Mouse (Mus musculus) gastrocnemius, adult 18-20 months (tissue): ENCODE data around the gene Cabp4. TPM values are rescaled to one million over a fixed set of nuclear protein-coding genes. Genes with fewer than 3 reads are reported as not detected.
"Not testable (repeated sequence)": the region's sequence is repeated elsewhere in the genome, so short reads cannot be mapped to it uniquely, and the experiment has no call there.

Experiments
- DNase-seq: peaks from one replicate; pipeline ENCODE4 v3.0.0; 2021; ENCODE audit warnings: low spot score
- total RNA-seq, 2 experiments: library from RNA; stranded (reverse); gene quantifications; 2 replicates each; pipeline ENCODE4 v1.2.3; 2021

The Cabp4 gene
- total RNA-seq, 2 experiments from 2014 or later: not detected

DNA sequence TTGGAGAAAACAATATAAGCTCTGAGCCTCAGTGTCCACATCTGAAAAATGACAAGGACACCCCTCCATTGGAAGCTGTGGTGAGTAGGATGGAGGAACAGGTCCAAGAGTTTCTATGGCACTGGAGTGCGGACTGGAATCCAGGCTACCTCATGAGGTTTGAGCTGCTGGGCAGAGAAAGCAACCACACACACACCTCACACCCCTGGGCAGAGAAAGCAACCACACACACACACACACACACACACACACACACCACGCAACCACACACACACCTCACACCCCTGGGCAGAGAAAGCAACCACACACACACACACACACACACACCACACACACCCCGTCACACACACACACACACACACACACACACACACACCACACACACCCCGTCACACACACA, 18.6 kb downstream of the Cabp4 start:
- DNase-seq: not testable (repeated sequence)

DNA sequence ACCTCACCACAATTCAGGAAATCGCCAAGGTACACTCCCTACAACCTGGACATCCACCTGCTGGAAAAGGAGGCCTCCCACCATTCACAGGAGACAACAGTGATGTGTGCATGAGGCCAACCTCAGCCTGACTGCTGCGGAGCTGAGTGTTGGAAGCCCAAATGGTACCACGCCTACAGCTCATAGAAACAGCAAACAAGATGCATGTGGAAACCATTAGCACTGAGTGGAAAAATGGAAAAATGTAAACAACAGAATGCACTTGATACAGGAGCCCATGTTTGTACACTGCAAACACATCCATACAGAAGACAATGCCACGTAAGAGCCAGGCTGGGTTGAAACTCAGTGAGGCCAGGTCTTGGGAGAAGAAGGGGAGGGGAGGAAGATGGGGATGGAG, 19.4 kb downstream of the Cabp4 start:
- no peak for DNase-seq

DNA sequence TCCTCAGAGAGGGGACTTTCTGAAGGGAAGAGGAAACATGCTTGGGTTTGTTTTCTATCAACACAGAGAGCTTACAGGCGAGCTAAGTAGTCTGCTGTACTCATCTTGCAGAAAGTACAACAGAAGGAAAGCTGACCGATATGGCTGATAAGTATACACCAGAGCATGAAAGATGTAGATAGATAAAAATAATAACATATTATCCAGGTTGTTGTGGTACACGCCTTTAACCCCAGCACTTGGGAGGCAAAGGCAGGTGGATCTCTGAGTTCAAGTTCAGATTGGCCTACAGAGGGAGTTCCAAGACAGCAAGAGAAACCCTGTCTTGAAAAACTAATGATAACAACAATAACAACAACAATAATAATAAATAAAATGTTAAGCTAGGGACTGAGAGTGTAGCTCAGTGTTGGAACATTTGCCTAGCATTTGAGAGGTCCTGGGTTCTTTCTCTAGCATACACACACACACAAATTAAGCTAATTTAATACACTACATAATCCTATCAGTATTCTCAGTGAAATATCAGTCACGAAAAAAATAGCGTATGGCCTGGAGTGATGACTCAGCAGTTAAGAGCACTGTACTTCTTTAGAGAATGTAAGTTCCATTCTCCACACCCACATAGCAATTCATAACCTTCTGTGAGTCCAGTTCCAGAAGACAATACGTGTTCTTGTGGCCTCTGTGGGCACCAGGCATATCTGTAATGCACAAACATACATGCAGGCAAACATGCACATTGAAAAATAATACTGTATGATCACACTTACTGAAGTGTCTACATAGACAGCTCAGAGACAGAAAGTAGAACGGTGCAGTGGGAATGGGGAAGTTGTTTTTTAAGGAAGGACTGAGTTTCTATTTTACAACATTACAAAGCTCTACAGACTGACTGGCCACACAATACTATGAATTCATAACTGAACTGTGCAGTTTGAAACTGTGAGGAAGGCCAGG, 21.1 kb downstream of the Cabp4 start:
- DNase-seq: no peak

DNA sequence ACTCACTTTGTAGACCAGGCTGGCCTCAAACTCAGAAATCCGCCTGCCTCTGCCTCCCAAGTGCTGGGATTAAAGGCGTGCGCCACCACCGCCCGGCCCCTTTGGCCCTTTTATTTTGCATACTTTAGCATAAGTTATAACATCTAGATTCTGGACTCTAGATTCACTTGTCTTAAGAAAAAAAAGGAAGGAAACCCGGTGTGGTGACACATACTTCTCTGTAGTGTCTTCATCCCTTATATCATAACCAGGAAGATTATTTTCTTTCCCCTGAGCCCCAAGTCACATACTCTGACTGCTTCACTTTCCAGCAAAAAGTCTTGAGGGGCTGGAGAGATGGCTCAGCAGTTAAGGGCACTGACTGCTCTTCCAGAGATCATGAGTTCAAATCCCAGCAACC, 21.9 kb downstream of the Cabp4 start:
- not testable (repeated sequence) for DNase-seq

DNA sequence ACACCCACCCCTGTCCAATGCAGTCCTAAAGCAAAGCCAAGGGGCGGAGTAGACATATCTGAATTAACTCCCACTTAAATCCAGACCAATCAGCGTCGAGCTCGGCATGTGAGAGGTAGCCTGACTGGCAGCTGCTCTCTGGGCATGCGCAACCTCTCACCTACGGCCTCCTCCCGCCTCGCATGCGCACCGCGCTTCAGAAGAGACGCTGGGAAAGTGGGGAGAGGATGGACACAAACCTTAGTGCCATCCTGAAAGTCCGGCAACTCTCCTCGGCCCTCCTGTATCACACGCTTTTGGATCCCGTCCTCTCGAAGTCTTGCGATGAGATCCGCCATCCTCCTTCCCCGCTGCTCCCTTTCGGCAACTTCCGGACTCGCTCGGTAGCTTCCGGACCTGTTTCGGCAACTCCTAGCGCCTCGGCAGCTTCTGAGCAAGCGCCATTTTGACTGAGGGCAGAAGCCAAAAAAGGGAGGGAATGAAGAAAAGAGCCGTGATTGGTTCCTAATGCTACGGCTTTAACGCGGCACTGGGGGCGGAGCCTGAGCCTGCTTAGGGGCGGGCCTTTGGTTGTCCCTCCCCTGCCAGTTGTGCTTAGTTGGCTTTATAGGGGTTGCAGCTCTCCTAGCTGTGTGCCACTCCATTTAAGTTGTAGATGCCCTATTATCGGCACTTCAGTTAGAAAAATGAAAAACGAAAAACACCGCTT, 22.6 kb downstream of the Cabp4 start:
- peak; percentile 99 for DNase-seq

DNA sequence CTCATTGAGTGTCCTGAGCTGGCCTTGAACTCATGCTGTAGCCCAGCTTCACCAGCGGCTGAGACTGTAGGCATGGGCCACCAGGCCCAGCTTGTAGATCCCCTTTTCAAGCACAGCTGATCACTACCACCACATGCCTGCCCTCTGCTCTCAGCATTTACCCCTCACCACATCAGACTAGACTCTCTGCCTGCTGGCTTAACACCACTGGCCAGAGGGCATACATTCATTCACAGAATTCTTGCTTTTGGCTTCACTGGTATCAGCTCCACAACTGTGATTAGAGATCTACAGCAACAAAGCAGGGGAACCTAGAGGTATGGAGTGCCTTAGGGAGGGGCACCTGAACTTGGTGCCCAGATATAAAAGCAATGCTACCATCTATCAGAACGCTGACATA, 23.3 kb downstream of the Cabp4 start:
- DNase-seq: no peak

DNA sequence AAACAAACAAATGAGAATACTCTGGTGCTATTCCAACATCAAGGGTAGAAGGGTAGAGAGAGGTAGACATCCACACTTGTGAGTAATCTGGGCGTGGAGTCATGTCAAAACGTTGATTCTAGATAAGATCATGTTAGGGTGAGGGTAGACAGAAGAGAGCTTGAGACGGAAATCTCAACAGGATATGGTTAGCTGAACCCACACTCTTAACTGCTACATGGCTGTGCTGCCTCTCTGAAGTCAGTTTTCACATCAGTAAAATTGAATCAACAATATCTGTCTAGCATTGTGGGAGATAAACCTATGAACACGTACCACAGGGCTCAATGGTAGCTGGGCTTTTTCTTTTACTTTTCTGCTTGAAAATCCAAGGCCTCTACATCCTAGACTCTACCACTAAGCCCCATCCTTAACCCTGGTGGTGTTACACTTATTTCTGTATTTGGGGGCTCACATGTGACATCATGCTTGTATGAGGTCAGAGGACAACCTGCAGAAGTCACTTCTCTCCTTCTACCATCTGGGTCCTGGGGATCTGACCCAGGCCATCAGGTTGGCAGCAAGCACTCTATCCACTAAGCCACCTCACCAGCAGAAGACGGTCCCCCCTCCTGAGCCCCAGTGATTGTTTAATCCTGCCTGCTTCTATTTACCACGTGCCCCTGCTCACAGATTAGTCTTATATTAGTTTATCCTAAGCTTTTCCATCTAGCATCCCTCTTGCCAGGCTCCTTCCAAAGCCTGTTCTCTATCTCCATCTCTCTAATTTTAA, 23.9 kb downstream of the Cabp4 start:
- DNase-seq: no peak

DNA sequence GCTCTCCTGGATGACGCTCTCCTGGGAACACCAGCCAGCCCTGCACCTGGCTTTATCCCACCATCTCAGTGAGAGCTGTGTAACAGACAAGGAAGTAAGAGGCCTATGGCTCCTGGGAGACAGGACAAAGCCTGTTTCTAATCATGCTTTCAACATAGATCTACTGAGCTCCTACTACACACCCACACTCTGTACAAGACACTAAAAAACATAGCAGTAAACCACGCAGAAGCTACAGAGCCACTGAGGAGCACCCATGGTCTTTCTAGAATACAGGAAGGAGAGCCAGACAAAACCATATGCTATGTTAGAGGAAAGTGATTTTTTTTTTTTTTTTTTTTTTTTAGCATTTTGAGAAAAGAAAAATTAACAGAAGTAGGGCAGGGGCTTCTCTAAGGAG, 25.5 kb downstream of the Cabp4 start:
- DNase-seq: no peak

DNA sequence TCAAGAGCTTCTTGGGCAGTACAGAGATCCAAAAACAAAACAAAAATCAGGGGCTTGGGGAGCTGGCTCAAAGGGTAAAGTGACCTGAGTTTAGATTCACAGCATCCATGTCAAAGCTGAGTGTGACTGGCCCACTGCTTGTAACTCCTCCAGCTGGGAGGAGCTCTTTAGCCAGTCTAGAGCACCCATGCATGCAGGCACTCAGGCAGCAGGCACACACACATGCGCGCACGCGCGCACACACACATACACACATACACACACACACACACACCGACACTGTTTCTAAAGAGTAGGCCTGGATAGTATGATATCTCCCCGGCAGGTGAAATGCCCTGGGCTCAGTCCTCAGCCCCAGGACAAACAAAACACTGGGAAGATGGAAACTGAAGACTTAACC, 26.8 kb downstream of the Cabp4 start:
- DNase-seq: no peak

DNA sequence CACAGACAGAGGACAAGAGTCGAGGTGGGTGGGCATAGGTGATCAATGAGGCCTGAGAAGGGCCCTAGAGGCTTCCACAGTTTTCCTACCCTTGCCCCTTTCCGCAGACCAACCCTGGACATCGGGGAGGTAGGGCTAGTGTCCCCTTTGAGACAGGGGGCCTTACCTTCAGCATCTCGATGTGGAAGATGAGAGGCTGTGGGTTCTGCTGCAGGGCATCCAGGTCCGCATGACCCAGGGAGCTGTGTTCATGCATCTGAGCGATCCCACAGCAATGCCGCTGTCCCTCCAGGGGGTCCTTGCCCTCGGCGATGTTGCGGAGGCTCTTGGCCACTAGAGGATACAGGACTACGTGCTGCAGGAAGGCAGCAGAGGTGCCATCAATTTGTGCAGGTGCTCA, 28.0 kb downstream of the Cabp4 start:
- no peak for DNase-seq

DNA sequence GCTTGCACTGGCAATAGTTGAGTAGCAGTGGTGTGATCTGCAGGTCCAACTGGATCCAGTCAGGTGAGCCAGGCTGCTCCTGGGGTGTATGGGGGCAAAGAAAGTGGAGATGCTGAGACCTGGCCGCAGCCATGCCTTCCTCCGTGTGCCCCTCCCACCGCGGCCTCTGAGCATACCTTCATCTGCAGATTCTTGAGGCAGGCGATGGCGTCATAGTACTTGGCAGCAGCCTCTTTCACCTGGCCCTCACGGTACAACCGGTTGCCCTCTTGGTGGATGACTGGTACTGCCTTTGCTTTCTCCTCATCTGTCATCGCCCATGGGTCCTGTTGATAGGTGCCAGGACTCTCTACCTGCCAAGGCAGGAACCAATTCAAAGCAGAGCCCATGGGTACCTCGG, 28.7 kb downstream of the Cabp4 start:
- no peak for DNase-seq

DNA sequence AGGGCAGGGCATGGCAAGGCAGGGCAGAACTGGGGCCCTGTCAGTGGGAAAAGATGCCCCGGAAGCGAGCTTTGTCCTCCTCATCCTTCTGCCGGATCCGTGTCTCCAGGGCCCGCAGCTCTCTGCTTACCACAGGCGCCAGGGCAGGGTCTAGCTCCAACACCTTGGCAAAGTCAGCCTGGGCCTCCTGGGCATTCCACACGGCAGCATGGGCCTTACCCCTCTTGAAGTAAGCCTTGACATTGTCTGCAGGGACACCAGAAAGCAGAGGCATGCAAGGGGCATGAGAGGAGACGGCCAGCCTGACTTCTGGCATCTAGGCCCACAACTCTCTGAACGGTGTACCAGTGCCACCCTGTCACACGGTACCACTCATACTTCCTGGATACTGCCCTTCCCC, 29.3 kb downstream of the Cabp4 start:
- DNase-seq: no peak

DNA sequence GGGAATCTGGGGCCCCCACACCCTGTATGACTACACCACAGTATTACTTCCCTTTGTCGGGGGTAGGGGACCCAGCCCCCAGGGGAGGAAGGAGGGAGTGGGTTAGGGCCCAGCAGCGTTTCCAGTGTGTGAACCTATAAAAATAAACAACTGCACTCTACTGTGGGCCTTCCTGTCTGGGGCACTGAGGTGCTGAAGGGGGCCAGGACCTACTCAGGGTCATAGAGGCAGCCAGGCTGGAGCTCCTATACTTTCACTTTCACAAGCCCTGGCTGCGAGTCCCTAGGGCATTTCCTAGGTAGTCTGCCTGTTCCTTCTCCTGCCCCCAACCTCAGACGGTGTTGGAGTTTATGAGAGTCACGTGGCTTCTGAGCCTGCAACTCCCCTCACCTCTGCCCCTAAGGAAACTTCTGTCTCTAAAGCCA, 30.0 kb downstream of the Cabp4 start:
- no peak for DNase-seq

DNA sequence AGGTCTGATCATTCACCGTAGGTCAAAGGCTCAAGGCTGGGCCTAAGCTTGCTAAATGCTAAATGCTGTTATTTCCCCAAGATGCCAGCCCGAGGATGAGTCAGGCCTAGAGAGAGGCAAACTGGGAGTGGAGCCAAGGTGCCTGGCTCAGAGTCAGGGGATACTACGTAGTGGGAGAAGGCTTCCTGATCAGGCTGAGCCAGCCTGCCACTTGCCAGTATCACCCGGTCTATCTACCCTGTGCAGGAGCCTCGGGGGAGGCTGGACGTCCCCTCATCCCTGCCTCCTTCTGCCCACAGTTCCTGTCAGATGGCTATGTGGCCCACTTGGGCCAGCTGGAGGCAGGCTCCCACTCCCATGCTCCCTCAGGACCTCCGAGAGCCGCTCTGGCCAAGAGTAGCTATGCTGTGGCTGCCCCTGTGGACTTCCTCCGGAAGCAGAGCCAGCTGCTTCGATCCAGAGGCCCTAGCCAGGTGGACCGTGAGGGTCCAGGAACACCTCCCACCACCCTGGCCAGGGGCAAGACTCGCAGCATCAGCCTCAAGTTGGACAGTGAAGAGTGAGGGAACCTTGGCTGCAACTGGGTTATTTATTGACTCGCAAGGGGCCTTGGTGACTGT, 30.5 kb downstream of the Cabp4 start:
- DNase-seq: peak; percentile 81

DNA sequence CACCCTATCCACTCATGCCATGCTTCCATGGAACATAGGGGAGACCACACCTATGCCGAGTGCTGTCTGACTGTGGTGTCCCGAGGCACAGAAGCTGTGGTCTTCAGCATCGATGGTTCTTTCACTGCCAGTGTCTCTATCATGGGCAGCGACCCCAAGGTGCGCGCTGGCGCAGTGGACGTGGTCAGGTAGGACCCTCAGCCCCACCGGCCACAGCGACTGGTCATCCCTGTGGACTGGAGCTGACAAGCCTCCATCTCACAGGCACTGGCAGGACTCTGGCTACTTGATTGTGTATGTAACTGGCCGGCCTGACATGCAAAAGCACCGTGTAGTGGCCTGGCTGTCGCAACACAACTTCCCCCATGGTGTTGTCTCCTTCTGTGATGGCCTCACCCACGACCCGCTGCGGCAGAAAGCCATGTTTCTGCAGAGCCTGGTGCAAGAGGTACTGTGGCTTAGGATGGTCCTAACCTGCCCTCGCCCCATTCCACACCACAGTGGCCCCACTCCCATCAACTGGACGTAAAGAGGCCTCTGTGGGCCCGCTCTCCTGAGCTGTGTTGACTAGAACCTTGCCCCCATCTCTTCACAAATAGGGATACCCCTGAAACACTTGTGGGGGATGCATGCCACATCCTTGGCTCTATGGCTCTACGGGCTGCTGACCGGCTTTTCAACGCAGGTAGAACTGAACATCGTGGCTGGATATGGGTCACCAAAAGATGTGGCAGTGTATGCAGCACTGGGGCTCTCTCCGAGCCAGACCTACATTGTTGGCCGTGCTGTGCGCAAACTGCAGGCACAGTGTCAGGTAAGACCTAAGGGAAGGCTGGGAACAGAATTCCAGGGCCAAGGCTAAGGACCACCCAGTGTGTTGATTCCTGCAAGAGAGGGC, 31.5 kb downstream of the Cabp4 start:
- no peak for DNase-seq

DNA sequence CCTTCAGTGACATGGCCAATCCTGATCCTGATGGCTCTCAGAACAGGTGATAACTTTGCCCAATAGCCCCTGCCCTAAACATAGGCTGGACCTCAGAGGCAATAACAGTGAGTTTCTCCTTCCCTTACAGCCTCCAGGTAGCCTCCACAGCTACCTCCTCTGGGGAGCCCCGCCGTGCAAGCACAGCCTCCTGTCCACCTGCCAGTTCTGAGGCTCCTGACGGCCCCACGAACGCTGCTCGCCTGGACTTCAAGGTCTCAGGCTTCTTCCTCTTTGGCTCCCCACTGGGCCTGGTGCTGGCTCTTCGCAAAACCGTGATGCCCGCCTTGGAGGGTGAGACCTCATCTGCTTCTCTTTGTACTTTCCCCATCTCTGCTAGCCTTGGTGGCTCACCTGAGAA, 35.3 kb downstream of the Cabp4 start:
- no peak for DNase-seq

DNA sequence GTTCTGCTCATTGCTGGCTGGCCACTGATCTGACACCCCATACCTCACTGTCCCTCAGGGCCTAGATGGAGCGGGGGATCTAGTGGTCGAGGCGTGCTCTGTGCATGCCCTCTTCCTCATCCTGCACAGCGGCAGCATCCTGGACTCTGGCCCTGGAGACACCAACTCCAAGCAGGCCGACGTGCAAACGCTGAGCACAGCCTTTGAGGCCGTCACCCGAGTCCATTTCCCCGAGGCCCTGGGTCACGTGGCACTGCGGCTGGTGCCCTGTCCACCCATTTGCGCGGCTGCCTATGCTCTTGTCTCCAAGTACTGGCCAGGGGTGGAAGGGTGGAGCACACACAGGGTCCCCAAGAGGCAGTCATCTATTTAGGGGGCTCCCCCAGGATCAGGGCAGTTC, 37.2 kb downstream of the Cabp4 start:
- DNase-seq: no peak

DNA sequence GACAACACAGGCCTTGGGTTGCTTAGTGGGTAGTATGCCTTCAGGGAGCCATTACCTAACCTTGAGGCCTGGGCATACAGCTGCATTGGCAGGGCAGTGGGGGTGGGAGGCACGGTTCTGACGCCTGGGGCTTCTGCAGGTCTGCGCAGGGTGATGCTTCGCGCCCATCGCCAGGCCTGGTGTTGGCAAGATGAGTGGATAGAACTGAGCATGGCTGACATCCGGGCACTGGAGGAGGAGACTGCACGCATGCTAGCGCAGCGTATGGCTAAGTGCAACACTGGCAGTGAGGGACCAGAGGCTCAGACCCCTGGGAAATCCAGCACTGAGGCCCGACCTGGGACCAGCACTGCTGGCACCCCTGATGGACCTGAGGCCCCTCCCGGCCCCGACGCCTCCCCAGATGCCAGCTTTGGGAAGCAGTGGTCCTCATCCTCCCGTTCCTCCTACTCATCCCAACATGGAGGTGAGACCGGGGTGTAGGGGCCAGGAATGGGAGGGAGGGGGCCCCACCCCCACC, 39.1 kb downstream of the Cabp4 start:
- DNase-seq: no peak

DNA sequence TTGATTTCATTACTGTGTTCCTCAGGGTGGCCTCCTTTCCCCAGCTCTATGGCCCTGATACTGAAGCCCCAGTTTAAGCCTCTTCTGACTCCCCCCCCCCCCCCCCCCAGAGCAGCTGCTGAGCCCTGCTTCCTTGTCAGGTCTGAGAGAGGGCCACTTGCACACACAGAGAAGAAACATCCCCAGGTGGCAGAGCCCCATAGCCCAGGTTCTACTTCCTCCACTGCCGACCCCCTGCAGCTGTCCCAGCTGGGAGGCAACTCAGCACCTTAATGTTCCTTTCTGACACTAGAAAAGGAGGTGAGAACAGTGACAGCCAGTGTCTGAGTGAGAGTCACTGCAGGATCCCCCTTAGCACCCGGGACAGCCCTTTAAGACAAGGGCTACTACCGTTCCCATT, 40.0 kb downstream of the Cabp4 start:
- no peak for DNase-seq

DNA sequence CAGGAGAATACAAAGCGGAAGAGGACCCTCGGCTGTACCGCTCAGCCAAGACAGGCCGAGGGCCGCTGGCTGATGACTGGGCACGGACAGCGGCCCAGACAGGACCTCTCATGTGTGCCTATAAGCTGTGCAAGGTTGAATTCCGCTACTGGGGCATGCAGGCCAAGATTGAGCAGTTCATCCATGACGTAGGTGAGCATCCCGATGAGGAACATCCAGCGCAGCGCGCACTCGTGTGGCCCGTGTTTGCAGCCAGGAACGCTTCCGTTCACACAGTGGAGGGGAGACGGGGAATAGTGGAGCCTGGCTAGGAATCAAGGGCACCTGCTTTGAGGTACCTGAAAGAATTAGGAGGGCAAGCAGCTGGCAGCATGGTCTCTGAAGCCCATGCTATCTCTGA, 40.5 kb downstream of the Cabp4 start:
- no peak for DNase-seq
